Mouse (Mus musculus): ENCODE results near the gene Gfod1. TPM values are rescaled to one million over a fixed set of nuclear protein-coding genes. Genes with fewer than 3 reads are reported as not detected.

The Gfod1 gene
- polyA plus RNA-seq, 1 experiment = 4.2 TPM

GRCm38 (mm10) chr13:43191290-43191689, 112.7 kb downstream of the Gfod1 start:
- Histone ChIP-seq H3K27ac (ENCODE audit: insufficient read depth, low read length) (no peak overlapping the region), H3K4me1 (ENCODE audit: control insufficient read depth, insufficient read depth, low read length) (peaks cover 4% of the 10 kb centered on the region), H3K4me3 (ENCODE audit: insufficient read depth, low read length) (no peak overlapping the region)
- TF ChIP-seq POLR2A (IDR thresholded peaks at IDR 0.05; ENCODE audit: low read depth, low read length) (no peak), CTCF (IDR thresholded peaks at IDR 0.05; ENCODE audit: borderline replicate concordance, insufficient read depth, low read length) (no peak)

GRCm38 (mm10) chr13:43187736-43188135, 116.2 kb downstream of the Gfod1 start:
- H3K4me1 ChIP-seq (ENCODE audit: control insufficient read depth, insufficient read depth, low read length) = 0 out of 2 replicates have a peak, but pooled peaks cover 4% of the 10 kb centered on the region
- no peak overlapping the region for H3K4me3 ChIP-seq (ENCODE audit: insufficient read depth, low read length)
- no peak for TF ChIP-seq CTCF (IDR thresholded peaks at IDR 0.05; ENCODE audit: borderline replicate concordance, insufficient read depth, low read length)
- TF ChIP-seq POLR2A (IDR thresholded peaks at IDR 0.05; ENCODE audit: low read depth, low read length) = no peak
- H3K27ac ChIP-seq (ENCODE audit: insufficient read depth, low read length) = no peak overlapping the region

- H3K27ac ChIP-seq (ENCODE audit: insufficient read depth, low read length) = no peak overlapping the region
These were observed 120.5 kb downstream of the Gfod1 start for GRCm38 (mm10) chr13:43183248-43184055.

GRCm38 (mm10) chr13:43182465-43183201, 121.3 kb downstream of the Gfod1 start:
- TF ChIP-seq POLR2A (IDR thresholded peaks at IDR 0.05; ENCODE audit: low read depth, low read length) (no peak), CTCF (IDR thresholded peaks at IDR 0.05; ENCODE audit: borderline replicate concordance, insufficient read depth, low read length) (peak; percentile 76)
- peak overlapping the region; percentile 10; the same call in 1 of the 2 replicates for H3K4me3 ChIP-seq (ENCODE audit: insufficient read depth, low read length)
- 0 out of 2 replicates have a peak, but pooled peaks cover 4% of the 10 kb centered on the region for H3K4me1 ChIP-seq (ENCODE audit: control insufficient read depth, insufficient read depth, low read length)
- no peak overlapping the region for H3K27ac ChIP-seq (ENCODE audit: insufficient read depth, low read length)

More at GRCm38 (mm10) chr13:43183248-43184055, 120.5 kb downstream of the Gfod1 start:
- TF ChIP-seq POLR2A (IDR thresholded peaks at IDR 0.05; ENCODE audit: low read depth, low read length) (no peak), CTCF (IDR thresholded peaks at IDR 0.05; ENCODE audit: borderline replicate concordance, insufficient read depth, low read length) (no peak)
- H3K4me1 ChIP-seq (ENCODE audit: control insufficient read depth, insufficient read depth, low read length) = 0 out of 2 replicates have a peak, but pooled peaks cover 4% of the 10 kb centered on the region
- peak overlapping the region; percentile 10; the same call in 1 of the 2 replicates for H3K4me3 ChIP-seq (ENCODE audit: insufficient read depth, low read length)

- H3K4me1 ChIP-seq (ENCODE audit: control insufficient read depth, insufficient read depth, low read length) = 0 out of 2 replicates have a peak, but pooled peaks cover 4% of the 10 kb centered on the region
- no peak overlapping the region for H3K4me3 ChIP-seq (ENCODE audit: insufficient read depth, low read length)
- TF ChIP-seq CTCF (IDR thresholded peaks at IDR 0.05; ENCODE audit: borderline replicate concordance, insufficient read depth, low read length) (no peak), POLR2A (IDR thresholded peaks at IDR 0.05; ENCODE audit: low read depth, low read length) (no peak)
- H3K27ac ChIP-seq (ENCODE audit: insufficient read depth, low read length) = no peak overlapping the region
These were observed 122.9 kb downstream of the Gfod1 start for GRCm38 (mm10) chr13:43181104-43181503.

GRCm38 (mm10) chr13:43177317-43177716, 126.7 kb downstream of the Gfod1 start:
- H3K4me3 ChIP-seq (ENCODE audit: insufficient read depth, low read length) = no peak overlapping the region
- no peaks in the 10 kb centered on the region for H3K4me1 ChIP-seq (ENCODE audit: control insufficient read depth, insufficient read depth, low read length)
- TF ChIP-seq POLR2A (IDR thresholded peaks at IDR 0.05; ENCODE audit: low read depth, low read length) (no peak), CTCF (IDR thresholded peaks at IDR 0.05; ENCODE audit: borderline replicate concordance, insufficient read depth, low read length) (no peak)
- no peak overlapping the region for H3K27ac ChIP-seq (ENCODE audit: insufficient read depth, low read length)

GRCm38 (mm10) chr13:43176676-43177075, 127.3 kb downstream of the Gfod1 start:
- TF ChIP-seq POLR2A (IDR thresholded peaks at IDR 0.05; ENCODE audit: low read depth, low read length) (no peak), CTCF (IDR thresholded peaks at IDR 0.05; ENCODE audit: borderline replicate concordance, insufficient read depth, low read length) (no peak)
- H3K27ac ChIP-seq (ENCODE audit: insufficient read depth, low read length) = no peak overlapping the region
- no peak overlapping the region for H3K4me3 ChIP-seq (ENCODE audit: insufficient read depth, low read length)
- no peaks in the 10 kb centered on the region for H3K4me1 ChIP-seq (ENCODE audit: control insufficient read depth, insufficient read depth, low read length)

- Histone ChIP-seq H3K27ac (ENCODE audit: insufficient read depth, low read length) (no peak overlapping the region), H3K4me1 (ENCODE audit: control insufficient read depth, insufficient read depth, low read length) (no peaks in the 10 kb centered on the region), H3K4me3 (ENCODE audit: insufficient read depth, low read length) (no peak overlapping the region)
- TF ChIP-seq CTCF (IDR thresholded peaks at IDR 0.05; ENCODE audit: borderline replicate concordance, insufficient read depth, low read length) = peak; percentile 35; the same call in 1 of the 2 replicates
- no peak for TF ChIP-seq POLR2A (IDR thresholded peaks at IDR 0.05; ENCODE audit: low read depth, low read length)
These were observed 130.7 kb downstream of the Gfod1 start for GRCm38 (mm10) chr13:43173262-43173661.

GRCm38 (mm10) chr13:43172036-43172713, 131.8 kb downstream of the Gfod1 start:
- TF ChIP-seq CTCF (IDR thresholded peaks at IDR 0.05; ENCODE audit: borderline replicate concordance, insufficient read depth, low read length) (peak; percentile 50; the same call in 1 of the 2 replicates), POLR2A (IDR thresholded peaks at IDR 0.05; ENCODE audit: low read depth, low read length) (peak; percentile 41; the same call in 1 of the 2 replicates)
- Histone ChIP-seq H3K4me1 (ENCODE audit: control insufficient read depth, insufficient read depth, low read length) (no peaks in the 10 kb centered on the region), H3K27ac (ENCODE audit: insufficient read depth, low read length) (no peak overlapping the region), H3K4me3 (ENCODE audit: insufficient read depth, low read length) (peak overlapping the region; percentile 60)

Data from embryonic fibroblast, embryonic 13.5 days (primary cell).